Mouse (Mus musculus) heart, embryonic 12.5 days (tissue): ENCODE results near the gene Boc. TPM values are rescaled to one million over a fixed set of nuclear protein-coding genes. Genes with fewer than 3 reads are reported as not detected.
A peak's percentile ranks its signal among the peaks of the same experiment; 100 is the strongest.

Experiments
- ATAC-seq: fragments of 200-750 bp; cut with Nextera tagmentation; 2 replicates; pipeline ENCODE4 v1.8.0; 2017; ENCODE audit warnings: moderate TSS enrichment, moderate library complexity; ENCODE audit not compliant: insufficient number of reproducible peaks, low FRiP score
- H3K27ac ChIP-seq: fragments of 300-500 bp; sonication (generic); 2 replicates; pipeline ENCODE4 v1.5.1; 2016; ENCODE audit warnings: mild to moderate bottlenecking, moderate library complexity; ENCODE audit not compliant: poor library complexity, severe bottlenecking
- H3K27me3 ChIP-seq: fragments of 300-500 bp; sonication (generic); replicated peaks from 2 replicates; pipeline ENCODE4 v1.6.1; 2016; ENCODE audit warnings: mild to moderate bottlenecking, moderate library complexity
- H3K36me3 ChIP-seq: fragments of 300-500 bp; sonication (generic); 2 replicates; pipeline ENCODE4 v1.6.1; 2016; ENCODE audit warnings: mild to moderate bottlenecking, moderate library complexity
- H3K4me1 ChIP-seq: fragments of 300-500 bp; sonication (generic); replicated peaks from 2 replicates; pipeline ENCODE4 v1.6.1; 2016; ENCODE audit warnings: mild to moderate bottlenecking
- H3K4me2 ChIP-seq: fragments of 300-500 bp; sonication (generic); 2 replicates; pipeline ENCODE4 v1.6.1; 2016; ENCODE audit warnings: mild to moderate bottlenecking, moderate library complexity
- H3K4me3 ChIP-seq: fragments of 300-500 bp; sonication (generic); 2 replicates; pipeline ENCODE4 v1.5.1; 2016; ENCODE audit warnings: mild to moderate bottlenecking
- H3K9ac ChIP-seq: fragments of 300-500 bp; sonication (generic); 2 replicates; pipeline ENCODE4 v1.6.1; 2016; ENCODE audit warnings: mild to moderate bottlenecking, moderate library complexity
- H3K9me3 ChIP-seq: fragments of 300-500 bp; sonication (generic); replicated peaks from 2 replicates; pipeline ENCODE4 v1.6.1; 2016; ENCODE audit warnings: mild to moderate bottlenecking, moderate library complexity
- WGBS: fragments of 180-500 bp; shearing (Covaris S2); methylation state at CpG from one replicate; pipeline ENCODE4 v1.1.7; 2016; 5-methylcytosine and 5-hydroxymethylcytosine counted together
- polyA plus RNA-seq: library from polyadenylated mRNA; unstranded; fragments of >200 nt; fragmentation: Nextera tagmentation; extraction: Ambion mirVana; gene quantifications from 2 replicates; pipeline ENCODE4 v1.2.1, GENCODE M21; 2016

Gene Boc
- polyA plus RNA-seq, 1 experiment from 2014 or later = 7.9 TPM

DNA sequence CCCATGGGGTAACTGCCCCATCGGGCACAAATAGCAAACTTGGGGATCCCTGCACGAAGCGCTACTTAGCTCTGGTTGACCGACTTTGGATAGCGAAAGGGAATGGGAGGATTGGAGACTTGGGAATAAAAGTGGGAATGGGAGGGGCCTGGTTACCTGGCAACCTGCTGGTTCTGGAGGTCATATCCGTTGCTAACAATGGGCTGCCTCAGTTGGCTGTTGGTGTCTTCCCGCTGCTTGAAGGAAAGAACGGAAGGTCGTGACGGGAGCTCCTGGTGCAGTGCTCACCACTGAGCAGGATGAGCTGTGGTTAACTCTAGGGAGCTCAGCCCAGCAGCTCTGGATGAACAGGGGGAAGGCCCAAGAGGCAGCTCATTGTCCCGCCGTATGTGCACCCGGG is 71.5 kb downstream of the Boc start:
- Histone ChIP-seq H3K4me1 (no peaks in the 10 kb centered on the region), H3K36me3 (peaks cover 58% of the 10 kb centered on the region), H3K27ac (no peak overlapping the region), H3K4me2 (no peak overlapping the region), H3K27me3 (no peaks in the 10 kb centered on the region), H3K9ac (no peak overlapping the region), H3K4me3 (no peak overlapping the region), H3K9me3 (no peaks in the 10 kb centered on the region)
- peak; percentile 22; the same call in 1 of the 2 replicates for ATAC-seq
- 84% methylated on average over 13 of the region's 13 CpGs for WGBS

DNA sequence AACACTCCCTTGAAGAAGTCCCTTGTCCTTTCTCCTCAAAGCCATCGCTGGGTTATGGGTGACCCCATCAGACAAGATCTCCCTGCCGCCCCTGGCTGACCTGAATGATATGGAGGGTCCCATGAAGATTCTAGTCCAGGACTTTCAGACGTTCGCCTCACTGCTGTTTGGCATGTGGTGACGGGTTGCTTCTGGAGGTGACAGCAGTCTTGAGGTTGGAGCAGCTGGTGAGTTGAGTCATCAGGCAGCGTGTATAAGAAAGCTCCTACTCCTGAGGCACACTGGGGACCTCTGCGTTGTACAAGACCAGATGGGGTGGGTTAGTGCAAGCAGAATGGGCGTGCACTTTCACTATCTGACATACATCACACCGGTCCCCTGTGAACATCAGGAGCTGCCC is 72.1 kb downstream of the Boc start:
- no peak overlapping the region for H3K27ac ChIP-seq
- H3K9ac ChIP-seq = no peak overlapping the region
- no peak overlapping the region for H3K4me2 ChIP-seq
- no peaks in the 10 kb centered on the region for H3K27me3 ChIP-seq
- ATAC-seq = no peak
- peaks cover 52% of the 10 kb centered on the region for H3K36me3 ChIP-seq
- H3K4me3 ChIP-seq = no peak overlapping the region
- 81% methylated on average over 9 of the region's 9 CpGs for WGBS
- H3K9me3 ChIP-seq = no peaks in the 10 kb centered on the region
- no peaks in the 10 kb centered on the region for H3K4me1 ChIP-seq

DNA sequence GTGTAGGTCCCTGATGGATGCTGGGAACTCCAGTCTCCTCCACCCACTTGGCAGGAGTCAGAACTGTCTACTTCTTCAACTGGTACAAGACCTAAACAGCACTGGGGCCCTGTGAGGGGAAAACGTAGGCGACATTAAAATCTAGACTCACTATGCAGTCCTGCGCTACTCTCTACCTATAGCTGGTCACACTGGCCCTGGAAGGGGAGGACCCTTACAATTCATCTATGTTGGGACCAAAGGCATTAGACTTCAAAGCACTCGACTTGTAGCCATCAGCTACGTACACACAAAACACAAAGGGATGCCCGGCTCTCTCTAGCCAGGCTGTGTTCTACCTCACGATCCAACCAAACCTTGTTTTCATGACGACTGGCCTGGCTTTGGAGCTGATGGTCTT is 73.0 kb downstream of the Boc start:
- Histone ChIP-seq H3K9me3 (no peaks in the 10 kb centered on the region), H3K27ac (no peak overlapping the region), H3K4me3 (no peak overlapping the region), H3K27me3 (no peaks in the 10 kb centered on the region), H3K9ac (no peak overlapping the region), H3K4me2 (no peak overlapping the region), H3K36me3 (peaks cover 43% of the 10 kb centered on the region), H3K4me1 (no peaks in the 10 kb centered on the region; the same call in 1 of the 2 replicates)
- 75% methylated on average over 8 of the region's 8 CpGs for WGBS
- ATAC-seq = no peak

DNA sequence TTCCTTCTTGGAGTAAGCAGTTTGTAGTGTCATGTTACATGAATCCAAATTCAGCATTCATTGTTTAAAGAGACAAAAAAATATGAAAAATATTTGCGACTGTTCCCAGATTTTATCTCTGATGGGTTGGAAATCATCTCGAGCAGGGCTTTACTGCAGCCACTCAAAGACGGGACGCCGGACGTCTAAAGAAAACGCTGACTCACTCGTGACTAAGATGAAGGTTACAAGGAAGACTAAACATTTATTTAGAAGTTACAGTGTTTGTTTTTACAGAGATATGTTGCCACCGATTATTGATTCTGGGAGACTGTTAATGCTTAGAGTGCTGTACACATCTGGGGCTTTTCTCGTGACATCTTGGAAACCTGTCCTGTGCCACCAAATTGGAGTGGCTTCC is 73.9 kb downstream of the Boc start:
- ATAC-seq = no peak
- H3K4me3 ChIP-seq = no peak overlapping the region
- no peaks in the 10 kb centered on the region; the same call in 1 of the 2 replicates for H3K4me1 ChIP-seq
- H3K9ac ChIP-seq = no peak overlapping the region
- H3K9me3 ChIP-seq = no peaks in the 10 kb centered on the region
- WGBS = 72% methylated on average over 10 of the region's 10 CpGs
- H3K27ac ChIP-seq = no peak overlapping the region
- H3K36me3 ChIP-seq = peaks cover 34% of the 10 kb centered on the region
- no peak overlapping the region for H3K4me2 ChIP-seq
- H3K27me3 ChIP-seq = no peaks in the 10 kb centered on the region

DNA sequence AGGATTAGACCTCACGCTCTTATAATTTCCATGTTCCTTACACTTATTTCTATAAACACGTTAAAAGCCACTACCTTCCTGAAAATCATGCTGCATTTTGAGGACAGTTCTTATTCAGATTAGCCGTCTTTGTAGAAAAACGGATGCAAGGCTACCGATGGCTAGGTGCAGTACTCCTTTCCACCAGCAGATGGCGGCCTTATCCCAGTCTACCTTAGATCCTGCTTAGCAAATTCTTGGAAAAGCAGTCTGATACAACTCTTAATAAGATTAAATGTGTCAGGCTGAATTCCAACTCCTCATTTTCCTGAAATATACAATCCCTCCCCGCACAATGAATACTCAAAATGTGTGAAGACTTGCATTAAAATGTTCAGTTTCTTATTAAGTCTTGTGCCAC is 74.6 kb downstream of the Boc start:
- no peak for ATAC-seq
- no peaks in the 10 kb centered on the region; the same call in 1 of the 2 replicates for H3K4me1 ChIP-seq
- H3K4me3 ChIP-seq = no peak overlapping the region
- H3K36me3 ChIP-seq = peaks cover 29% of the 10 kb centered on the region
- H3K27ac ChIP-seq = no peak overlapping the region
- H3K27me3 ChIP-seq = no peaks in the 10 kb centered on the region
- no peaks in the 10 kb centered on the region for H3K9me3 ChIP-seq
- H3K4me2 ChIP-seq = no peak overlapping the region
- 7% methylated on average over 7 of the region's 7 CpGs for WGBS
- H3K9ac ChIP-seq = no peak overlapping the region

DNA sequence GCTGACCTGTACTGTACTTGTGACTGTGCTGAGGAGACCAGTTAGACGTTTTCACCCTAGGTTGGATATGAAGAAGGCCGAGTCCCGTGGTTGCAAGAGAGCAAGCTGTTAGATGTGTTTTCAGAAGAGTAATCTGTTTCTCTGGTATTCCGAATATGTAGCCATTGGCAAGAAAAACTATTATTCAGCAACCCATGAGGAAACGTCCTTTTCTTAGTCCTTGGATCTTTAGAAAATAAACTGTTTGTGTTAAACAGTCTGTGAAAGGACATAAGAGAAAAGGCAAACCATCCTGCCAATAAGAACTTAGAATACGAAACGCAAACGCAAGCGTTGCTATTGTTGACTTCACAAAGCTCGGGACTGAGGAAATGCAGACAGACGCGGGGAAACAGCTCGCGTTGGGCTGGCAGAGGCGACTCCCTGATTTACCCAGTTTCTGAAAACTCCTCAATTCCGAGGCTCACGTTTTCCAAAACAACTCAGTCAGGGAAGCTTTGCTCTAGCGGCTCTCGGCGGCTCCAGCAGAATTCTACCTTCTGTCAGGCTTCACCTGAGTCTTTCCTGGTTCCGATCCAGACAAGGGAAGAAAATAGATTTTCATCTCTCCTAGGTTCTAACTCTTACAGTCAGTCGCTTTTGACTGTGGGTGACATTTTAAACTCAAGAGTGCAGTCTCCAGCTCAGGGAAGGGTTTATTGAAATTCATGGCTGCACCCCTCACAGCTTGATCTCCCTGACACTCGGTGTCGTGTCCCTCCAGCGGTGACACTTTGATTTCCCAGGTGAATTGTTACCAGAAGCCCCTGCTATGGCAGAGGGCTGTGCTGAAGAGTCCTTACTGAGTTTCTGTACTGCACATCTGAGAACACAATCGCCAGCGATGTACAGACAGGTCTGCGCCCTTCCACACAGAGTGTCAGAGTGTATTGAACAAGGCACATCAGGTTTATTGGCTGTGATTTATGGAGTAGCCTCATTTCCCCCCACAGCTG is 76.8 kb downstream of the Boc start:
- Histone ChIP-seq H3K4me2 (no peak overlapping the region), H3K27ac (no peak overlapping the region), H3K27me3 (no peaks in the 10 kb centered on the region), H3K36me3 (peaks cover 12% of the 10 kb centered on the region; the same call in 1 of the 2 replicates), H3K9me3 (no peaks in the 10 kb centered on the region), H3K4me1 (no peaks in the 10 kb centered on the region; the same call in 1 of the 2 replicates), H3K4me3 (no peak overlapping the region), H3K9ac (no peak overlapping the region)
- 45% methylated on average over 28 of the region's 28 CpGs for WGBS
- no peak for ATAC-seq

DNA sequence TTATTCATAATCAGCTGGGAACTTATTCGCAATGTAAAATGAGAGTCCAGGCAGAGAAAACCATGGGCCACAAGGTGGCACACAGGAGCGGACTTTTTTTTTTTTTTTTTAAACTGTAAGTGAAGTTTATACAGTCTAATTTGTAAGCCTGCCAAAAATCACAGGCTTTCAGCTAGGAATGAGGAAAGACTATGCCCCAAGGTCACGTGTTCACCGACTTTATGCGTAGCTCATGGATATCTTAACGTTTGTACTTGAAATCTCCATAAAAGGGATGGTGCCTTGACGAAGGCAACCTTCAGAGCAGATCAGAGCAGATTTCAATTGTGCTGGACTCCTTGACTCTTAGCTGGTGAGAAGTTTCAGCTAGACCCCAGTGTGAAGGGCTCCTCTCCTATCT is 78.1 kb downstream of the Boc start:
- Histone ChIP-seq H3K4me3 (no peak overlapping the region), H3K36me3 (0 out of 2 replicates have a peak, but pooled peaks cover 4% of the 10 kb centered on the region), H3K4me1 (no peaks in the 10 kb centered on the region; the same call in 1 of the 2 replicates), H3K27ac (no peak overlapping the region), H3K27me3 (no peaks in the 10 kb centered on the region), H3K9ac (no peak overlapping the region), H3K4me2 (no peak overlapping the region), H3K9me3 (no peaks in the 10 kb centered on the region)
- 41% methylated on average over 7 of the region's 7 CpGs for WGBS
- no peak for ATAC-seq

DNA sequence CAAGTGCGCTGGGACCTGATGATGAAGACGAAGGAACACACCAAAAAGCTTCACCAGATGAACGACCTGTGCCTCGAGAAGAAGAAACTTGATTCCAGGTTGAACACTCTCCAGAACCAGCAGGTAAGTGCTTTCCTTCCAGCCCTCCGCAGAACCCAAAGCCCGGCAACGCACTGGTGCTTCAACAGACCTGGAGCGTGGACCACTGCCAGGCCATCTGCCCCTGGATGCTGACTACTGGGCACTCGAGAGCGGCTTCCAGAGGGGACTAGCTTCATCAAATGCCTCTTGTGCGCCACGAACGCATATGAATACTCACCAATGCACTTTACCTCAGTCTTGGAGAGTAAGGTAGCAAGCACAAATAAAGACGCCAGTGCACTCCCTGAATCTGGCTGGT is 78.8 kb downstream of the Boc start:
- no peak for ATAC-seq
- Histone ChIP-seq H3K4me2 (no peak overlapping the region), H3K9ac (no peak overlapping the region), H3K4me1 (no peaks in the 10 kb centered on the region; the same call in 1 of the 2 replicates), H3K9me3 (no peaks in the 10 kb centered on the region), H3K27me3 (no peaks in the 10 kb centered on the region), H3K36me3 (0 out of 2 replicates have a peak, but pooled peaks cover 4% of the 10 kb centered on the region), H3K27ac (no peak overlapping the region), H3K4me3 (no peak overlapping the region)
- WGBS = 86% methylated on average over 14 of the region's 14 CpGs

DNA sequence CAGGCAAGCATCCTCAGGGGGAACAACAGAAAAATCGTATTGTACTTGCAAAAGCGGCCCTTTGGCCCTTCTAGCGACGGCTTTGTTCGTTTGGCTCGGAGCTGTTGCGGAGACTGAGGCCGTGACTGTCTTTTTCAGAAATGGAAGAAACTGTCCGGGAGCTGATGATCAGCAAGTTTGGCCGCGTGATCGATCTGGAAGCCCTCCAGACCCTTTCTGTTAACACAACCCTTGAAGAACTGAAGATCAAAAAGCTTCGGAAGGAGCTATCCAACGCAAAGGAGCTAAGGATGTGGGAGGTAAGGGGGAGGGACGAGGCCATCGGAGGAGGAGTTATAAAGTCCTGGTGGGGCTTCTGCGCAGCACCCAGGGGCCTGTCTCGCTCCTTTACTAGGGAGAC is 79.9 kb downstream of the Boc start:
- Histone ChIP-seq H3K36me3 (0 out of 2 replicates have a peak, but pooled peaks cover 4% of the 10 kb centered on the region), H3K4me1 (no peaks in the 10 kb centered on the region; the same call in 1 of the 2 replicates), H3K27me3 (no peaks in the 10 kb centered on the region), H3K27ac (no peak overlapping the region), H3K9me3 (no peaks in the 10 kb centered on the region), H3K4me2 (peak overlapping the region; percentile 54), H3K9ac (no peak overlapping the region), H3K4me3 (no peak overlapping the region)
- ATAC-seq = no peak
- 33% methylated on average over 18 of the region's 18 CpGs for WGBS

DNA sequence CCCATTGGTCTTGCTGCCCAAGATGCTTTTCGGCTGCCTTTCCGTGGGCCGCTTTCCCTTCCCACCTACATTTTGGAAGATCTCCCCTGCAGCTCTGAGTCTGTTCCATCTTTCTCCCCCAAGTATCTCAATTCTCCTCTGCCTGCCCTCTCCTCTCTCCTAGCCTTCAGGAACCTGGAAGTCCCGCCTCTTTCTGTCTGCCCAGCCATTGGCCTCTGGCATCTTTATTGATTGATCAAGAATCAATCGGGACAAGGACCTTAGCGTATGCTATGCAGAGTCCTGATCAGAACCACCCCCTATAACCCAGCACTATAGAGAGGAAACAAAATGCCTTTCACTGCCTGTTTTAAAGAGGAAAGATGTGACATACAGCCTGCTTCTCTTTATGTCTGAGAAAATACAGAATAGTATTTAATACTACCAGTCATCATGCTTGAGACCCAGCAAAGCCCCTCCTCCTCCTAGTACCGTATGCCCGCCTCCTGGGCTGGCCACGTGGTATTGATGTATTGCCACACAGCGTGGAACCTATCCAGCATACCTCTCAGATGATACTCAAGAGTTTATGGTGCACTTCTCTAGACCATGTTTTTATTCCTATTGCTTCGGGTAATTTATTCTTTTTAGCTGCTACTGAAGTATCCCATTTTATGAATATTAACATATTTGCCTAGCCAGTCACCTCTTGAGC is 82.9 kb downstream of the Boc start:
- no peak overlapping the region for H3K27ac ChIP-seq

DNA sequence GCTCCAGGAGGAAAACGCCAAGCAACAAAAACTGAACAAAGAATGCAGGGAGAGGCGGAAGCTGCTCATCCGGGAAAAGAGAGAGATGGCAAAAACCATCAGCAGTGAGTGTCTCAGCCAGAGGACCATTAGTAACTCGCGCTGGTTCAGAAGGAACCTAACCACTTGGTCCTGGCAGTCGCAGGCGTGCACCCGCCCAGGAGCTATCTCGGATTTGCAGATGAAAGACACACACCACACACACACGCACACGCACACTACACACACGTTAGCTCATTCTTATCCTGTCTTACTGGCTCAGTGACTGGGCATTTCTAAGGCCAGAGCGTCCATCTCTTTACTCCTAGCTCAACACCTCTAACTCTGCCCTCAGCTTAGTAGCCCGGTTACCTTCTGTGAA is 83.4 kb downstream of the Boc start:
- H3K27ac ChIP-seq = no peak overlapping the region
- 77% methylated on average over 14 of the region's 14 CpGs for WGBS
- H3K4me2 ChIP-seq = no peak overlapping the region
- no peak overlapping the region for H3K9ac ChIP-seq
- H3K9me3 ChIP-seq = no peaks in the 10 kb centered on the region
- no peak for ATAC-seq
- no peak overlapping the region for H3K4me3 ChIP-seq
- H3K27me3 ChIP-seq = no peaks in the 10 kb centered on the region
- H3K4me1 ChIP-seq = no peaks in the 10 kb centered on the region
- no peaks in the 10 kb centered on the region for H3K36me3 ChIP-seq

More for the DNA sequence above, 82.9 kb downstream of the Boc start:
- Histone ChIP-seq H3K36me3 (no peaks in the 10 kb centered on the region), H3K4me2 (no peak overlapping the region), H3K27me3 (no peaks in the 10 kb centered on the region), H3K4me3 (no peak overlapping the region), H3K9ac (no peak overlapping the region), H3K9me3 (no peaks in the 10 kb centered on the region), H3K4me1 (no peaks in the 10 kb centered on the region; the same call in 1 of the 2 replicates)
- ATAC-seq = no peak
- 83% methylated on average over 11 of the region's 11 CpGs for WGBS
